Mouse (Mus musculus) brain, adult 2 months (tissue): ENCODE results near the gene Sctr.

Experiments used
- DNase-seq: peaks from one replicate; pipeline ENCODE4 v3.0.0; 2011; ENCODE audit warnings: low read depth, low spot score

The Sctr gene

GRCm38 (mm10) chr1:120069120-120069519 is 62.4 kb downstream of the Sctr start:
- no peak for DNase-seq

GRCm38 (mm10) chr1:120070168-120070567 is 63.5 kb downstream of the Sctr start:
- DNase-seq = no peak

GRCm38 (mm10) chr1:120071133-120071532 is 64.4 kb downstream of the Sctr start:
- no peak for DNase-seq

GRCm38 (mm10) chr1:120072900-120073299 is 66.2 kb downstream of the Sctr start:
- DNase-seq = peak; percentile 28

GRCm38 (mm10) chr1:120073519-120074306 is 67.0 kb downstream of the Sctr start, which contains the start of gene Tmem37:
Tmem37 (minus strand) TSS chr1:120074074.
- peak; percentile 23 for DNase-seq

GRCm38 (mm10) chr1:120074307-120074702 is 67.6 kb downstream of the Sctr start:
- peak; percentile 61 for DNase-seq

- peak; percentile 16 for DNase-seq
Observed at GRCm38 (mm10) chr1:120074931-120075330, 68.2 kb downstream of the Sctr start.

GRCm38 (mm10) chr1:120075507-120075906 is 68.8 kb downstream of the Sctr start:
- no peak for DNase-seq

GRCm38 (mm10) chr1:120077746-120078410 is 71.2 kb downstream of the Sctr start:
- DNase-seq = no peak

GRCm38 (mm10) chr1:120080632-120081031 is 73.9 kb downstream of the Sctr start:
- no peak for DNase-seq

GRCm38 (mm10) chr1:120082957-120083585 is 76.4 kb downstream of the Sctr start:
- DNase-seq = peak; percentile 26

- DNase-seq = no peak
Observed at GRCm38 (mm10) chr1:120083921-120084517, 77.3 kb downstream of the Sctr start.

- DNase-seq = no peak
Observed at GRCm38 (mm10) chr1:120085696-120086095, 79.0 kb downstream of the Sctr start.

- no peak for DNase-seq
Observed at GRCm38 (mm10) chr1:120086644-120087043, 80.0 kb downstream of the Sctr start.

GRCm38 (mm10) chr1:120089180-120089579 is 82.5 kb downstream of the Sctr start:
- DNase-seq = no peak

- DNase-seq = no peak
Observed at GRCm38 (mm10) chr1:120090880-120091570, 84.3 kb downstream of the Sctr start.

- DNase-seq = peak; percentile 89
Observed at GRCm38 (mm10) chr1:120093482-120094134, 86.9 kb downstream of the Sctr start.

- DNase-seq = no peak
Observed at GRCm38 (mm10) chr1:120094920-120095319, 88.2 kb downstream of the Sctr start.

- peak; percentile 67 for DNase-seq
Observed at GRCm38 (mm10) chr1:120098327-120098726, 91.6 kb downstream of the Sctr start.

- DNase-seq = peak; percentile 55
Observed at GRCm38 (mm10) chr1:120099483-120099882, 92.8 kb downstream of the Sctr start.
